Mouse (Mus musculus): ENCODE data around the gene Aff3.

The Aff3 gene

DNA sequence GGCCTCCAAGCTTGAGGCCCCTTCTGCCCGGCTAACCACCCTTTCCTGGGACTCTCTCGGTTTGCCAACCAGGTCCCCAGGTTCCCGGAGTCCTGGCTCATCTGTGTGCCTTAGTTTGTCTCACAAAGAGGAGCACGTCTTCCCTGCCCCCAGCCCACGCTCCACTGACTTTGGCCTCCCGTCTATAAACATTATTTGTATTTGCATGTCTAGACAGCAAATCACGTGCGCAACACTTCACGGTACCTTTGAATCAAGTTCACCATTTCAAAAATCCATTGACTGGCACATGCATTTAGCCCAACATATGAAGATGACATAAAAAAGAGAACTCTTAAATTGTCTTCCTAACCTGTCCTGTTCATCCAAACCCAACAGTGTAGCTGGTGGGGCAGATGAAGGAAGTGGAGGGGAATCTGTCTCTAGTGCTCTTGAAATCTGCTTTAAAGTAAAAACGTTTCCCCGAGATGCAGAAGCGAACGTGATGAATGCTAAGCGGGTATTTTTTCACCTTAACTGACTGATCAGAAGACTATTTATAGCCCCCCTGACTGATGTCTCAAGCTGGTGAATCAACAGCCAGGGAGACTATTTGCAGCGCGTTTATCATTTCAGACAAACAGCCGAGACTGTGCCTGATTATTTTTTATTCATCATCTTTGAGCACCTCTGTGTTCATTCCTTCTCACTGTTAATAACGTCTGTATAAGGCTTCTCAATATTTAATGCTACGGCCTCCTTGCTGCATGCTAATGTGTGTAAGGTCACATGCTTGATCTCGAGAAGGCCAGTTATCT lies 396.3 kb downstream of the Aff3 start:
- no peak for DNase-seq (ENCODE audit: low spot score)

- no peak for DNase-seq (ENCODE audit: low spot score)
Observed at GRCm38 (mm10) chr1:38263251-38263650, 401.5 kb downstream of the Aff3 start.

DNA sequence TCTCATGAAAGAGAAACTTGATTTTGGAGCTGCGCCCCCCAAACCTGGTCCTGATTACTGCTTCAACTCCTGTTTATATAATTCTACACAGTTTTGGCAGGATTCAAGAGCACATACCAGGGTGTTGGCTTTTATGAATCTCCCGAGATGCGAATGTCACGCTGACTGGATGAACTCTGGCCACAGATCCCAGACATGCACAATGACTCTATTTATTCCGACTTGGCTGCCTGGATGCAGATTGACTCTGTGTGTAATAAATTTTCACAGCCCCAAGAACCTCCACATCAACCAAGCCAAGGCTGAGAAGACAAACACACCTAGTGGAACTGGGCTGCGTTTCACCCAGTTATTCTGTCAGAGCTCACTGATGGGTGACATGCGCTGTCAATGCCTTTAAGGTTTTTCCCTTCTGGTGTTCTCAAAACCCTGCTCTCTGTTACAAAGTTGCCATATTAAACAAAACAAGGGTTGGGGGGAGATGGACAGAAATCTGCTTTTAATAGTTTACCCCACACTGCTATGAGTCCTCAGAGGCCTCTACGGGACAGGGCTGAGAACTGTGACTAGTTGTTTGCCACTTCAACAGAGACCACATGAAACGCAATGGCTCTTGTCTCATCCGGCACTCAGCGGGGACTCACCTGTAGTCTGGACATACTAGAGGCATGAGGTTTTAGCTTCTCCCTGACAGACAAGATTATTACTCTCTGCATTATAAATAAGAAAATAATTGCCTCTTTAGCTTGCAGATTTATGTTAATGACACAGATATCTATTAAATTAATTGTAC lies 402.2 kb downstream of the Aff3 start:
- no peak for DNase-seq (ENCODE audit: low spot score)

GRCm38 (mm10) chr1:38261076-38261475 lies 403.7 kb downstream of the Aff3 start:
- DNase-seq (ENCODE audit: low spot score), result no peak

DNA sequence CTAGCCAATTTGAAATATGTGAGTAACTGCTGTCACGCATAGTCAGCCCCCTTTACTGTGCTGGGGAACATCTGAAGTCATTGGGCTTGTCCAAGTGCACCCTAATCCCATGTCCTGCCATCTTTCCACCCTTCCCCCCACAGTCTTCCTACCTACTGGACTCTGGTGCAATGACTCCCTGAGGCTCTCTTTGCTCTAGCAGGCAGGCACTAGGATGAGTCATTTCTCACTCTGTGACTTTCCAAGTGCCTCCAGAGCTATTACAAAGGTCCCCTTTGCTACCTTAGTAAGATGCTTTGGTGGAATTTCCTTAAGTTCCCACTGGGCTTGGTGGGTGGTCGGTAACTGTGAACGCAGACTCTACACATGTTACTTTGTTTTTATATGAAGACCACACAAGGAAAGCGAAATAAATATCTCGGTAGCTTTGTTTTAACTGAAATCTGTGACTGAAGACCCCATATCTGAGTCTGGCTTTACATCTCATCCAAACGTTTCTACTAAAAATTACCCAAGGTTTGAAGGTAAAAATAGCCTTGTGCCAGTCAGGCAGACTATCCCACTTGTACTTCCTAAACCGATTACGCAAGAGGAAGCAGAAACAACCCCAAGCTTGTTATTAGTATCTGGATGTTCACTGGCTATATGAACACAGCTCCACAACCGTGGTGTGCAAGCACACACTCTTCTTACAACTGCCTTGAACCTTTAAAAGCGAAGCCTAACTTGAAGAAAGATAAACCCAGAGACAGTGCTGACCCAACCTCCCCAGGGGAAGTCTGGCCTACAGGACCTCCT lies 405.0 kb downstream of the Aff3 start:
- DNase-seq (ENCODE audit: low spot score), result no peak

DNA sequence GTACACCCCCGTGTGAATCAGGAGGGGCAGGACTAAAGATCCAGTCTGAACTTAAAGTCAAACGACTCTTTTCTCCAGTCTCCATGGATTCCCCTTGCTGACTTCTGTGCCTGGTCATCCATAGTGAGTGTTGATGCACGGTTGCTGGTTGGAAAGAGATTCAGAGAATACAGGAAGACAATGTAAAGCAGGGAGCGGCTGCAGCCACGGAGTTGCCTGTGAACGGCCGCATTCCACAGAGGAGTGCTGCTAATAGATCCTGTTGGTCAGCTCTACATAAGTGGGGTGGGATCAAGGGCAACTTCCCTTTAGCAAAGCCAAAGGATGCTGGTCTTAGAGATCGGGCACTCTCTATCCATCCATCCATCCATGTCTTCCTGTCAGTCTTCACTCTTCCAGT lies 410.3 kb downstream of the Aff3 start:
- no peak for DNase-seq (ENCODE audit: low spot score)

DNA sequence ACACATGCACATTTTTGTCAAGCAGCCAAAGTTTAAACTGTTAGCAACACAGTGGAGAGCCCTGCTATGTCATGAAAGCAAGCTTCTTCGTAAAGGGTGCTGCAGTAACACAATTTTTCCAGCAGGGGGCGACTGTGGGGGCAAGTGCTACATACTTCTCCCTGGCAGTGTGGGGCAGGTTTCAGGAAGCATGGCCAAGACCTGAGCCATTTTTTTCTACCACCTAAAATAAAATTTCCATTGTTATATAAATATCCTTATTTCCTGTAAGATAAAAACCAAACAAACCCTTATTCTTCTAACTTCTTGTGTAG lies 412.0 kb downstream of the Aff3 start:
- no peak for DNase-seq (ENCODE audit: low spot score)

DNA sequence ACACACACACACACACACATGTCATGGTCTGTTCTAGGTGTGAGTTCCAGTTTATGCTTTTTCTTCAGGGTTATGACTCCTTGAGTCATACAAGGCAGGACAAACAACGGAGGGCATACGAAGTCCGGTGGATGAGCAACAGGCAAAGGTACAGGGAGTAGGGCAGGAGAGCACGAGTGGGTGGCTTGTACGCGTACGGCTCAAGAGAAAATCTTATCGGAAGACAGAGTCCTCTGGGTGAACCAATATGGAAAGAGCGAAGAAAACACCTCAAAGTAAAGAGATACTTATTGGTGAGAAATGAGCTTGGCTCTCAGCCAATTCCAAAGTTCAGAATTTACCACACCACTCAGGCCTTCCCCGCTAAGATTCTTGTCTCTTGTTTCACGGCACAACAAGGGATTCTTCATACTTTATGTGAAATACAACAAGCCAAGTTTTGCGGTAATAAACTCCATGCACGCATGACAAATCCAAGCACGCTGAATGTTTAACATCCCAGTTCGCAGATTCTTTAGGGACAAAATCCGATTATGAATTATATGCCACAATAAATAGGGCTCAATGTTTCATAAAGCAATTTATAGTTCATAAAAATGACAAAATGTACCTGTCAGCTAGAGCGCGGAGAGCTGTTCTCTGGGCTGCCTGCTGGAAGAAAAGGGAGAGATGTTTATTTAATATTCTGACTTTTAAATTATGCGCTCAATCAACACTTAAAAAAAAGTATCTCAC lies 412.6 kb downstream of the Aff3 start:
- no peak for DNase-seq (ENCODE audit: low spot score)

DNA sequence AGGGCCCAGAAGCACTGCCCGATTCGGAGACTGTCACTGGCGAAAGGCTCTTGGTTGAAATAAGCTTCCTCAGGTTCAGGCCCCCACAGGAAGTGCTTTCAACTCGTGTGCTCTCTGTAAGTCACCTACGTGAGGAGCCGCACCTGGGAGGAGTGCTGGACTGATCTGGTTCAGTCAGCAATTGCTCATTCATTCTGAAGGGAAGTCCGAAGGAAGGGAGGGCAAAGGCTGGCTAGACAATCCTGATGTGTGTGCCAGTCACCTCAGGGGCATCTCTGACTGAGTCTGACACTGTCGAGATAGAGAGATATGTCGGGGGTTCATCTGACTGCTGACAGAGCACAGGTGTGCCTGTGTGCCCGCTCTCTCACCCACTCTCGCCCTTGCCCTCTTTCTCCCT lies 413.3 kb downstream of the Aff3 start:
- DNase-seq (ENCODE audit: low spot score), result no peak

GRCm38 (mm10) chr1:38250246-38250645 lies 414.5 kb downstream of the Aff3 start:
- DNase-seq (ENCODE audit: low spot score), result no peak

DNA sequence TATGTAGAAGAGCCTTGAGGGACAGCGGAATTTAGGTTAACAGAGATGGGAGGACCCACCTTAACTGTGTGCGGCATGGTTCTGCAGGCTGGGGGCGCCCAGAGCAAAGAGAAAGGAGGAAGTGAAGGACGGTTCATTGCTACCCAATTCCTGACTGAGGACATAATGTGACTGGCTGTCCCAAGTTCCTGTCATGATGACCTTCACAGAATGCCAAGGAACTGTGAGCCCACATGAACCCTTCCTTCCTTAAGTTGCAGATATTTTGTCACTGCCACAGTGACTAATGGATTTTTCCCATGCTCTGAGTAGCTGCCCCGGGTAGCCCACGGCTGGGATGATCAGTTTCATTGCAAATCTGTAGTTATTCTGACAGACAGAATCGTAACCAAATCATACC lies 415.2 kb downstream of the Aff3 start:
- no peak for DNase-seq (ENCODE audit: low spot score)

DNA sequence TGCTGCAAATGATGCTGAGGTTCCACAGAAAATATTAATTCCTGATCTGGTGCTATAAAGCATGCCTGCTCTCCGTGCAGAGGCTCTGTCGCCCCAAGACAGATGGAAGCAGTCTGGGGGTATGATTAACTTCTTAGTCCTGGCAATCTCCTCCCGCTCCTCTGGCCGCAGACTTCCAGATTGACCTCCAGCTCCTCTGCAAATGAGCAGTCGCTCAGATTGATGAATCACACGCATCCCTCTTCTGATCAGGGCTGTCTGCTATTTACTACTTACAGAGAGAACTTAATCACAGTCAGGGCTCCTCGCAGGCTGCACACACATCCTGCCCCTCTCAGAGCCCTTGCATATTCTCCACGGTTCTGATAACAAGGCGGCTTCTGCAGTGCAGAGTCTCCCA lies 416.7 kb downstream of the Aff3 start:
- no peak for DNase-seq (ENCODE audit: low spot score)

DNA sequence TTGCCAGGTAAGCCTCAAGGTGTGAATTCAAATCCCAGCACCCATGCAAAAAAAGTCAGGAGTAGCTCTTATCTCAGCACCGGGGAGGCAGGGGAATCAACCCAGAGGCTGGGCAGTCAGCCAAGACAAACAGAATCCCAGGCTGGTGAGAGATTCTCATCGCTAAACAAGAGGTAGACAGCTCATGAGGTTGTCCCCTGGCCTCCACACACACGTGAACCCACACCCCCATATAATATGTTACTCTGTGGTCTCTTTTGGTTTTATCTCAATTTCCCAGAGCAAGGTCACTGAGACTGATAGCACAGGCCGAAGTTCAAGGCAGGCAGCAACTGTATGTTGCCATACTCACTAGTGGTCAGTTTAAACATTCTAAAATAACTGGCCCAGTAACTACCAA lies 422.2 kb downstream of the Aff3 start:
- DNase-seq (ENCODE audit: low spot score), result no peak

DNA sequence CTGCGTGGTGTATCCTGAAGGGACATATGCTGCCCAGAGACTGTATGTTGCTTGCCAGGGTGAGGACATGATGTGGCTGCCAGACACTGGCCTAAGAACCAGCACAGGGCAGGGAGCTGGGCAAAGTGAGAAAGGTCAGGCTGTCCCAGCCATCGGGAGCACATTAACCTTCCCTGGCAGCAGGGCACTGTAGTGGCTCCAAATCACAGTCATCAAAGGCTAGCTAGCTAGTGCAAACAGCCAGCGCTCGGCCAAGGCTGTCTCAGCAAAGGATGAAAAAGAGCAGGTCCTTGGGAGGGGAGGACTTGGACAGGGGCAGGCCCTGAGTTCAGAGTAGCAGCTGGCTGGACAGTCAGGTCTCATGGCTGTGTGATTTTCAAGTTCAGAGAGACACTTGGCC lies 423.0 kb downstream of the Aff3 start:
- no peak for DNase-seq (ENCODE audit: low spot score)

DNA sequence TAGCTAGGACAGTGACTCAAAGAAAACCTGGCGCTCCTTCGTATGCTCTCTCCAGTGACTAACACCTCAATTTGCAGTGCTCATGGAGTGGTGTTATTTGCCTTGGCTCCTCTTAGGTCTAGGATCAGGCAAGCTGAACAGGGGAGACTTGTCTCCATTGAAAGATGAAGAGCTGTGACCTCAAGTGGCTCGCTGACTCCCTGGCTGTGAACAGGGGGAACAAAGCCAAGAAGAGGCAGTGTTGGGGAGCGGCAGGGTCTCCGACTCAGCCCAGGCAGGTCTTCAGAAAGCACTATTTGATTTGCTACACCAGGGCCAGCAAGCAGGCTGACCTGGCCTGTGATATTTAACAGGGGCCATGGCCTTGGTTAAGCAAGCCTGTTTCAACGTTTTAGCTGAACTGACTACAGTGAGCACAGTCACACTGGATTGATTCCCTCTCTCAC lies 423.5 kb downstream of the Aff3 start:
- no peak for DNase-seq (ENCODE audit: low spot score)

DNA sequence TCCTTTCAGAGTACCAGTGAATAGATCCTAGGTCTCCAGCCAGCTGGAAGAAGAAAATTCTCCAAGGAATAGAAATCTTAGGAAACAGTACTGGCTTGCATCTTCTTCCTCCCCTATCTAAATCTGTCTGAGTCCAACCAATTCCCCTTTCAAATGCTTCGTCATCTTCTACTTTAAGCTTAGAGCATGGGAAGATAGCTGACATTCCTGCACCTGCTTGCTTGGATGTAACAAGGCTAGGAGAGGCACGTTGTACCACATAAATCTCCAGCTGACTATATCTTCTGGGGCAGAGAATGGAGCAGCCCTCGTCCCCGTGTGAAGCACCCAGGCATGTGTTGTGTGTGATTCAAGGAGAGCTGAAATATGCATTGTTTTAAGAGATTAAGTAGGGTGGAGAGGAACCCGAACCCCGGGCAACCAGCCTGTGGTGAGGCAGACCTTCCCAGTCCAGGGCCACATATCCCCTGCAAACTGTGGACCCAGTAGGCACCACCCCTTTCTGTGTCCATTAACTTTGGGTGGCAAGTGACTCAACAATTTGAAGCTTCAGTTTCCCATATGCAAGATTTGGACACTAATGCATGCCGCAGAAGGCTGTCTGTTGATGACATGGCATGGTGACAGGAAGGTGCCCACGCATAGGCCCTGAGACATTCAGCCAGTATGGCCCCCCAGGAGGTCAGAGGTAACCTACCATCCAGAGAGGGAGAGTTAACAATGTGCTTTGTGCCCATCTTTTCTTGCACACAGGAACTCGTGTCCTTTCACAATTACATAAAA lies 424.1 kb downstream of the Aff3 start:
- DNase-seq (ENCODE audit: low spot score), result no peak

DNA sequence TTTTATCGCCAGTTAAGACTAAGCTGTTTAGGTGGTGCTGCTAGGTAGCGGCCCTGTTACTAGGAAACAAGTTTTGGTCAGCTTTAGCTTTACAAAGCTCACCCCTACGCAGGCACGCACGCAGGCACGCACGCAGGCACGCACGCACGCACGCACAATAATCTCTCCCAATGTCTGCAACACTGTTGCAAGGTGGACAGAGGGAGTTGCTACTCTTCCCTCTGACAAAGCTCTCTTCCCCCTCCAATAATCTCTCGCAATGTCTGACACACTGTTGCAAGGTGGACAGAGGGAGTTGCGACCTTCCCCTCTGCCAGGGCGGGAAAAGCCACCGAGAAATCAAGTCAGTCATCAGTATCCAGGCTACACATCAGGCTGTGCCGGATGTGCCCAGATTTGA lies 425.2 kb downstream of the Aff3 start:
- DNase-seq (ENCODE audit: low spot score), result no peak

- no peak for DNase-seq (ENCODE audit: low spot score)
Observed at GRCm38 (mm10) chr1:38237831-38238230, 426.9 kb downstream of the Aff3 start.

GRCm38 (mm10) chr1:38237027-38237787 lies 427.5 kb downstream of the Aff3 start:
- DNase-seq (ENCODE audit: low spot score), result no peak

GRCm38 (mm10) chr1:38233121-38233520 lies 431.6 kb downstream of the Aff3 start:
- no peak for DNase-seq (ENCODE audit: low spot score)

GRCm38 (mm10) chr1:38230041-38230440 lies 434.7 kb downstream of the Aff3 start:
- no peak for DNase-seq (ENCODE audit: low spot score)
